Mouse (Mus musculus) liver, postnatal 0 days (tissue): ENCODE results near the gene Cdkl1.

Experiments used
- CTCF ChIP-seq: sonication (generic); IDR thresholded peaks from 2 replicates; pipeline ENCODE4 v1.5.1; 2016; ENCODE audit warnings: antibody characterized with exemption, low read depth
- EP300 ChIP-seq: IDR thresholded peaks from 2 replicates; pipeline ENCODE4 v1.6.1; 2016; ENCODE audit warnings: antibody characterized with exemption, low read depth, mild to moderate bottlenecking

- TF ChIP-seq CTCF, result no peak
- no peak for TF ChIP-seq EP300
Observed at GRCm38 (mm10) chr12:69758221-69759185, 32.6 kb downstream of the Cdkl1 start.
